Mouse (Mus musculus) layer of hippocampus, adult 8-10 months (tissue): ENCODE results near the gene Hmgxb4. TPM values are rescaled to one million over a fixed set of nuclear protein-coding genes. Genes with fewer than 3 reads are reported as not detected.

Experiments
- DNase-seq, 2 experiments: peaks; one replicate each; pipeline ENCODE4 v3.0.0; 2022; ENCODE audit warnings: low spot score in 2 of 2
- total RNA-seq, 4 experiments: library from RNA; stranded (reverse); gene quantifications; 2 replicates each; pipeline ENCODE4 v1.2.4; 2022

Gene Hmgxb4
- total RNA-seq, 4 experiments from 2014 or later = 26.2 to 29.8 (median 27.6) TPM

DNA sequence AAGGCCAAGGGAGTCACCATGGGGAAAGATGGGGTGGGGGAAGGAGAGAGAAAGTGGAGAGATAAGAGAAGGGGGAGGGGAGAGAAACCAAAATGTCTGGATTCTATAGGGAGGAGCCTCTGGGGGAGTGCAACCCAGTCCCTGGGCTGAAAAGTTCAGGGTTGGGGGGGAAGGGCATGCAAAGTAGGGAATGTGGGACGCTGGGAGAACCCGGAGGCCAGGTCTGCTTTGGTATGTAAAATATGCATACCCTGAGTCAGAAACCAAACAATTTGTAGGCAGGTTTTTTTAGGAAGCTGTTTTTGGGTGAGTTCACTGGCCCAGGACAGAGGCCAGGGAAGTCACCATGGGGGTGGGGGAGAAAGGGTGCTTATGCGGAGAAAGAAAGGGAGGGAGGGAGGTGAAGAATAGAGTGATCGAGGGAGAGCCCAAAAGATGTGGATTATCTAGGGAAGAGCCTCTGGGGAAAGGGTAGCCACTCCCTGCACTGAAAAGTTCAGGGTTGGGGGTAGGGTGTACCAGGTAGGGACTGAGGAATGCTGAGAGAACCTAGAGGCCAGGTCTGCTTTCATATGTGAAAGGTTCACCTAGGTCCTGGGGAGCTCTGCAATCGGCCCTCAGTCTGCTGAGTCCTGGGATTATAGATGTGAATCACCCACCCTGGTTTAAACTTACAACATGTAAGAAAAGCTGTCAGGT lies 25.3 kb downstream of the Hmgxb4 start:
- DNase-seq = no peak

DNA sequence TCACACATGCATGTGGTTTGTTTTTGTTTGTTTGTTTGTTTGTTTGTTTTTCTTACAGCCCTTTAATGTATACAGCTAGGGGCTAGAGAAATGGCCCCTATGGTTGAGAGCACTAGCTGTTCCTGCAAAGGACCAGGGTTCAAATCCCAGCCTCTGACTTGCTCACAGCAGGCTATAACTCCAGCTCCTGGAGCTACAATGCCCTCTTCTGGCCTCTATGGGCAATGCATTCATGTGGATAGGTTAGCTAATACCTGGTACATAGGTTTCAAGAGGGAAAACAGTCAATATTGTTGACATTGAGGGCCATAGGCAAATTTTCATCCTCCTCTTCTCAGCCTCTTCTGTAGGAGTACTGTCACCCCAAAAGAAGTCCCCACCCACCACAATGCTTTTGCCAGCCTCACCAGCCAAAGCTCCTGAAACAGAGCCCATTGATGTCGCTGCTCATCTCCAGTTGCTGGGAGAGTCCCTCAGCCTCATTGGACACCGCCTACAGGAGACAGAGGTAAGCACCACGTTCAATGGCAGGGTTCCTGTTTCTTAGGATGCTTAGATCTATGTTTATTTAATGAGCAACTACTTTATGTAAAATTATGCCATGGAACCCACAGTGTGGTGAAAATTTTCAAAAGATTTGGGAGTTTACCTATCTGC lies 30.6 kb downstream of the Hmgxb4 start:
- DNase-seq = no peak

DNA sequence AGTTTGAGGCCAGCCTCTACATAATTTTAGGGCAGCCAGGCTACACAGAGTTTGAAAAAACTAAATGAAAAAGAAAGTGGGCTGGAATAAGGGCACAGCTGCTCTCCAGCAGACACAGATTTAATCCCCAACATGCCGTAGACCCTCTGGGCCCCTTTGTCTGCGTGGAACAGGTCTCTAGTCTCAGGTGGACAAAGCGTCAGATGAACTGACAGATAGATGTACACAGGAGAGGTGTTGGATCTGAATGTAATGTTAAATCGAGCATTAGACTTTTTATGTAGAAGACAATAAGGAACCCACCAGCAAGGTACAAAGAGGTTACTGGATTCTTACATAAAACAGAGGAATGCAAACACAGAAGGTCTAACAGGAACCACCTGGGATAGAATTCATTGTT lies 32.7 kb downstream of the Hmgxb4 start:
- DNase-seq = no peak

DNA sequence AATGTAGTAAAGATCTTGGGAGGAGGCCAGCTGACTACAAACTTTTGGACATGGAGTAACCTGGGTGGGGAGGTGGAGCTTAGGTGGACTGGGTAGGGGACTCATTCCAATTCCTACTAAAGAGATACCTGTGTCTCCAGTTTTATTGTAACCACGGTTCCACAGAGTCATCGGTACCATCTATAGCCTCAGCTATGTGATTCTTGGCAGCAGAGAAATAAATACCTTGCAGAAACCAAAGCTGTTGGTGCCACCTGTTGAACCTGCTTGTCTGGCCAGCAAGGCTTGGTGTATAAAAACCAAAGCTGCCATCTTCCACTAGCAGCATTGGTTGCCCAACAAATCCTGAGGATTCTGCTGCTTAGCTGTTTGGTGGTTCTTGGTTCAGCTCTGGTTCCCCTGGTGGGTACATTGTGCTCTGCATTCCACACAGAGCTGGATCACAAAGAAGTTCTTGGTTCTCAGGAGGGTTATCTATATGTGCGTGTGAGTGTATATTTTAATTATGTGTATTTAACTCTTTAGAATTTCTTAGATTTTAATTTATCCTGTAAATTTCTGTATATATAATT lies 37.4 kb downstream of the Hmgxb4 start:
- DNase-seq = no peak

DNA sequence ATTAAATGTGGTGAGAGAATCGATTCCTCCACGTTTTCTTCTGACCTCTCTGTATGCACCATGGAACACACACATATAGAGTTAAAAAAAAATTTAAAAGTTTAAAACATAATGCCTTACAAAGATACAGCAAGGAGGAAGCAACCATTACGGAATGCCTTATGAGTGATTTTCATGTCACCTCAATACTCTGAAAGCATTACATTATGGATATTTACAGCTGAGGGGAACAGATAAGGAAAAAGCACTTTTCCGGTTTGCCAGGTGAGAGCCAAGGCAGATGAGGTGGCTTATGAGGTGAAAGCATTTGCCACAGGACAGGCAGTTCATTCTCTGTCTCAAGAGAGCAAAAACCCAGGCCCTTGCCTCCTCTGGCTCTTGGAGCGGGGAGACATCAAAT lies 39.8 kb downstream of the Hmgxb4 start:
- no peak for DNase-seq

DNA sequence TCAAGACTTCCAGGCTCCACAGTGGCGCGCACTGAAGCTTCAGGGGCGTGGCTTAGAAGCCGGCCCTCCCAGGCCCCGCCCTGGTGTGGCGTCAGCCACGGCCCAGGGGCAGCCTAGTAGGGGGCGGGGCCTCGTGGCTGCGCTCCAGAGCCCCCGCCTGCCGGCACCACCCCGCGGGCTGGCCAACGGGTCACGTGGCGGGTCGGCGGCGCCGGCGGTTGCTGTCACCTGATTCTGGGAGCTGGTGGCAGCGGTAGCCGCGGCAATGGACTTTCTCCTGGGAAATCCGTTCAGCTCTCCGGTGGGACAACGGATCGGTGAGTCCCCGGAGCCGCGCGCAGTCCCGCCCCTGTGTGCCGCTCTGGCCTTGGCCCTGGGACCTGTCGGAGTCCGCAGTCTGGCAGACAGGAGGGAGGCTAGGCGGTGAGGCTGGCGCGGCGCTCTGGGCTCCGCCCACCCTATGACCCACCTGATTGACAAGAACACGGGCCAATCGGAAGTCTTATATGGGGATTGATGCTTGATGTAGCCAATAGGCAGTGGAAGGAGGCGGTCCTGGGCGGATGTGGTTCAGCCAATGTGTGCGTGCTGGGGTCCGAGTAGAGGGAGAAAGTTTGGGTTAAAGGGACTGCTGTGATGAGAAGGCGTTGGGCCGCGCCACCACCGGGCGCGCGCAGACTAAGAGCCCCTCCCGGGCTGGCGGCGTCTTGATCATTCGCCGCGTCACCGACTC lies 40.5 kb downstream of the Hmgxb4 start, which contains the start of gene Tom1:
Gene Tom1 (plus strand): TSS at position 195 of the 733 bp plus-strand sequence.
- DNase-seq = peak; percentile 97 to 99

DNA sequence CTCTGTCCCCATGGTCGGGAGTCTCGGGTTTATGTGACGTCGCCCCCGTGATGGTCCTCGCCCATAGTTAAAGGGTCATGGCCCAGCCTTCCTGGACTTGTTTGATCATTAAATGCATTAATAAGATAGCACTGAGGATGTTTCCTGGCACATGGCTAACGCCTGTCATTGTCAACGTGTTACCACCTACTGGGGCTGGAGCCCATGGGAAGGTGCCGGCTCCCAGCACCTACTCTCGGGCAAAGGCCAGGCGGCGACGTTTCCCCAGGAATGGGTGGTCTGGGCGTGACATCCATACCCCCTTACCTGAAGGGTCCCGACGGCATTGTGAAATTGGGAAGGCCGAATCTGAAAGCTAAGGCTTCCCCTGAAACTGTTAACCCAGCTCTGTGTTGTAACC lies 41.1 kb downstream of the Hmgxb4 start:
- DNase-seq = no peak

DNA sequence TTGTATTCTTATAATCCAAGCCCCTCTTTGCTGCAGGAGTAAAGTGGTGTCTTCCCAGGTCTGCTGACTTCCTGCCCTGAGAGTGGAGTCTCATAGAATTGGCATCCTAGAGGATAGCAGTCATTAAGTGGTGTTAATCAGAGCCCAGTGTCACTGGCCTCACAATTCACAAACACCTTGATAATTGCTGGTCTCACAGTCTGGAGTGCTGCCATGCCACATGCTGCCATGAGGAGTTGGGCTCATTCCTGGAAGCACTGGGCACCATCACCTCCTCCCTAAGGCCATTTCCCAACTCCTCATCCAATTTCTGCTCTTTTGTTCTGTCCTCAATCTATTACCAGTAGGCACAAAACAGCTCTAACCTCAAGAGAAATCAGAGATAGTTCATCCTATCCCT lies 42.5 kb downstream of the Hmgxb4 start:
- DNase-seq = no peak

DNA sequence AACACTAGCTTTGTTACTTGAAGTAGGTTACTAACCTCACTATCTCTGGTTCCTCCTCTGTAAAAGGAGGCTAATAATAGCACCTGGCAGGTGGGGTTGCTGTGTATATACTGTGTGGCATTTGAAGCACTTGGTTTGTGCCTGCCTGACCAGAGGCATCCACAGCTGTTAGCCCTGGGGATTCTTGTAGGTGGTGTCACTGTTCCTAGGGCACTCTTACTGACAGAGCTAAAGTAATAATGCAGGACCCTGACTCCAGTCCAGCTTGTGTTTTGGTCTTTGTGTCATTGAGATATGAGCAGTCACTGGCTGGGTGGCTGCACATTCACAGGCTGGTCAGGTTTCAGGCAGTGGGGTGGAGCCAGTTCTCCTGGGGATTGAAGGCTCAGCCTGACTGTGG lies 45.3 kb downstream of the Hmgxb4 start:
- DNase-seq = no peak

DNA sequence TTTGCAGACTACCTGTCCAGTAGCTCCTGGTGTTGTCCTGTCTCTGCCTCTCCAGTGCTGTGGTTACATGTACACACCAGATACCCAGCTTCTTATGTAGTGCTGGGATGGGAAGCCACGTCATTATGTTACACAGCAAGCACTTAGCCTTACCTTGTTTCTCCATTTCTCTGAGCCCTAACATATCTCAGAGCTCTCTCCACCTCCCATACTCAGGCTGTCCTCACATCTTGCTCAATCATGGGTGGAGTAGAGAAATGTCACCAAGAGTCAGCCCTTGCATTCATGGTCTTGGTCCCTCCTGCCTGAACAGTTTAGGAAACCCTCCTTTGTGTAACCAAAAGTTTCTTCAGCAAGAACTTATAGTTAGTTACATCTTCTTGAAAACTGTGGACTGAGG lies 46.6 kb downstream of the Hmgxb4 start:
- no peak for DNase-seq

DNA sequence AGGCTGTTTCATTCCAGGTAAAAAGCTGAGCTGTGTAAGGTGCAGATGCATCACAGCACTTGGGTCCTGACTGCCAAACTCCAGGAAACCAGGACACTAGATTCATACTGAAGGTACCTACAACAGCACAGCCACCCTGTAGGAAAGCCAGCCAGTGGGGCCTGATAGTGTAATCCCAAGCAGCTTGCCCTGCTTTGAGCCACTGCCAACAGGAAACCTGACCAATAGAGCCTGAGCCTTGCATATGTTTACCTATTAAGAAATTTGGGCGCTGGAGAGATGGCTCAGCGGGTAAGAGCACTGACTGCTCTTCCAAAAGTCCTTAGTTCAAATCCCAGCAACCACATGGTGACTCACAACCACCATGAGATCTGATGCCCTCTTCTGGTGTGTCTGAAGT lies 49.0 kb downstream of the Hmgxb4 start:
- DNase-seq = no peak

DNA sequence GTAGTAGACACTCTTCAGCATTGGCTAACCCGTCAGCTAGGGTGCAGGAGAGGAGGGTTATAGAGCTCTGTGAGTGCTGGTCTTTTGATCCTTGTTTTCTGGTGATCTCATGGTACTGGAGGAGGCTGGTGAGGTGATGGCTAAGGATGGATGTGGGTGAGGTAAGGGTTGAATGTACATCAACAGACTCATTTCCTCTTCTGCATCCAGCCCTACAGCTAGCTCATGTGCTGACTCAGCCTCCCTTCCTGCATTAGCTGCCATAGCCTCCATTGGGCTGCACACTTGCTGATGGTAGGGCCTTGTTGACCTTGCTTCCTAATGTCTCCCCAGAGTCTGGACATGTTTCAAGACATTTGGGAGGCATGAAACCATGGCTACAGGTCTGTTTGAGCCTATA lies 49.8 kb downstream of the Hmgxb4 start:
- no peak for DNase-seq

DNA sequence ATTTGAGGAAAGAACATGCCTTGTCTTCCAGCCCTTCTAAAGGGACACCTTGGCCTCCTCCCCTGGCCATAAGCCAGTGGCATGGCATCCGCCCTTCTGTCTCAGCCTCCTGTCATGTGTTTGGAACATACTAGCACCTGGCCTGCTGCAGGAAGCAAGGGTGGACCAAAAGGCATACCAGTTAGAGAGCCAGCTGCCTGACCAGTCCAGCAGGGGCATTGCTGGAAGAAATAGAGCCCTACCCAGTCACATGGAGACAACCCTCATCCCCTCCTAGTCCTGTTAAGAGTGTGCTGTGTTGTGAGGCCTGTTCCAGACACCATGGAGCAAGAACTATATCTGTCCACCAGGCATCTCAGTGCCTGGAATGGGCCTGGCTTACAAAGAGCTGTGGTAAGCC lies 53.1 kb downstream of the Hmgxb4 start:
- no peak for DNase-seq

DNA sequence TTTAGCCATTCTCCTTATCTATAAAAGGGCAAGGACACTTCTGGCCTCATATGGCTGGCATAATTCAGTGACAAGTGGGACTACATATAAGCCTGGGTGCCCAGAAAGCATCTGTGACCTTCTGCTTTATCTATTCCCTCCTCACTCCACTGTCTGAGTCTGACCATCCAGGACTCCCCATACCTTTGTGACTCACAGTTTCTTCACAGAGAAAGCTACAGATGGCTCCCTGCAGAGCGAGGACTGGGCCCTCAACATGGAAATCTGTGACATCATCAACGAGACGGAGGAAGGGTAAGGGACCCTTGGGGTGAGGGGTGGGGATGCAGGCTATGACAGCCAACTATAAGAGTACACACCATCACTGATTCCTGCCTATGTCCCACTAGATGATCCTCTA lies 54.6 kb downstream of the Hmgxb4 start:
- no peak for DNase-seq

DNA sequence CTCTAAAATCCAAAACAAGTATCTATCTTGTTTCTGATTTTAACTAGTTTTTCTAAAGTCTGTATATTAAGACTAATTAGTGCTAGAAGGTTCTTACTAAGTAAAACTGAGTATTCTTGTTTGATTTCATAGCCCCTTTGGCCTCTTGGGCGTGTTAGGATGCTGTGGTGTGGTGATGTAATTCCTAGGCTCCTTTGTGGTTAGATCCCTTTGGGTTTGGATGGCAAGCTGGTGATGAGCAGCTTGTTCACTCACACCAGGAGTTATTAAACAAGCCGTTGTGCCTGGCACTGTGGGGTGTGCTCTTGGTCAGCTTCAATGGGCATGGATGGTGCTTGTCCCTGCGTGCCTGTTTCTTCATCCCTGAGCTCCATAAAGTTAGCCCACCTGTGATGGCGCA lies 60.2 kb downstream of the Hmgxb4 start:
- DNase-seq = no peak

DNA sequence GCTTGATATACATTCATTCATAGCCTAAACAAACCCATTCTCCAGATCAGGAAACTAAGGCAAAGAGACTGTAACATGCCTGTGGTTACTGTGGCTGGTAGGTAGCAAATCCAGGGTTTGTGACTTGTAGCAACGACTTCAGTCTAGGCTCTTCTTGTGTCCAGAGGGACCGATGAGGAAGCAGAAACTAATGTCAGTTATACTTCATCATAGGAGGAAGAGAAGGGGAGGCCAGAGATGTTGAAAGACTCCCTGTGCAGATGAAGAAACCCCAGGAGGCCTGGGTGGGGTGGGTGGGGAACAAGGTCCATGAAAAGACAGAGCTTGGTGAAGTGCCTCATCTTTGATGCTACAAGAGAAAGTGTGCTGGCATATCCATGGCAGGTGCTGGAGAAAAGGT lies 62.5 kb downstream of the Hmgxb4 start:
- no peak for DNase-seq

DNA sequence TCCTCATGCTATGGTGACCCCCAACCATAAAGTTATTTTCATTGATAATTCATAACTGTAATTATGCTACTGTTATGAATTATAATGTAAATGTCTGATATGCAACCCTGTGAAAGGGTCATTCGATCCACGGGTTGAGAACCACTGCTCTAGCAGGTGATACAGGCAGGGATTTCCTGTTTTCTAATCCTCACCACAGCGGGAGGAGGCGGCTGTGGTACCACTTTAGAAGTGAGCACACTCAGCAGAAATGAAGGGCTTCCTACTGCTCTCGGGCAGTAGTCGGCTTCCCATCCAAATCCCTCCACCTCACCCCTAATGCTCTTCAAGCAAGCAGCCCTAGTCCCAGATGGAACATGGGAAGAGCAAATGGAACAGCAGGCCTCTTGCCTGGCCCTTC lies 66.9 kb downstream of the Hmgxb4 start:
- DNase-seq = no peak

DNA sequence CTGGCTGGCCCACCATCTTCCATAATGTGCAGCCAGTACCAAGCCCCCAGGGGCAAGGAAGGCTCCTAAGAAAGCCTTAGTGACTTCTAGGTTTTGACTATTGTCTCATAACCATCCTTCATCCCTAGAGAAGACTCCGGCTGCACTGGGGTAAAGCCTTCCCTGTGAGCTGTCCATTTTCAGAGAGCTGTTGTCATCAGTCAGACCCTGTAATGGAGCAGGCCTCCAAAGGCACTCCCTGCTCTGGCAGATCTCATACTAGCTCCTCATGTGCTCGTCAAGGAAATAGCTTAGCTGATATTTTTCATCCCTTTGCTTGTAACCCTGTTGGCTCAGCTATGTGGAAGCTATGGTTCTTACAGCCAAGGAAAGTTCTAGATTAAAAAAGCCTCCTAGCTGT lies 67.7 kb downstream of the Hmgxb4 start:
- no peak for DNase-seq

DNA sequence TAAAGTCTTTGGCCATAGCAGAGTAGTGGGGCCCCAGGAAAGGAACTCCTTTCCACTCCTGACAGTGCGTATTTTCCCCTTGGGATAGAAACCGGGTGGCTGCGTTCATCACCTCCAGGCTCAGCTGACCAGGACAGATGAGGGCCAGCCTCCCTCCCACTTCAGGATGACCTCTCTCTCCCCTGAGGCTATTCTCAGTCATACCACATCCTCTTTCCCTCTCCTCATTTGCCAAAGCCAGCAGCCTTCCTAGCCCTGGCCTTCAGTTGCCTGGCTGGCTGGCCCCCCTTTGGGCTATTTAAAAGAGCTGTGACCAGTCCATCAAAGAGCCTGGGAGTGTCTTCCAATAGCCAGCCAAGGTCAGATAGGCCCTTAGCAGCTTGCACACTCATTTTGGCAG lies 70.1 kb downstream of the Hmgxb4 start:
- DNase-seq = no peak

DNA sequence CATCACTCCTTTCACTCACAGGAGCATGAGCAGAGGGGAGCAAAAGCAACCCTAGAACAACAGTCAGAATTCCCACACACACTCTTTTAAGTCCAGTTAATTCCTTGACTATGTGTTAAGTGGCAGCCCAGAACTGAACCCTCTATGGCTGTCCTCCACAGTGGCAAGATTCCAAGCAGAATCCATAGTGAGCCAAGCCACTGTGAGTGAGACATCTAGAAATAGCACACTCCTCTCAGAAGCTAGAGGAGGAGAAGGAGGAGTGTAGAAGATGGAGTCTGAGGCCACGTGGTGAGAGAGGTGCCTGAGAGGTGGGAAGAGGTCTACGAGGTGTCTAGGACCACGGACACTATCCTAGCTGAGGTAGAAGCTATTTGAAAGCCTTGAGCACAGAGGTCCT lies 71.6 kb downstream of the Hmgxb4 start:
- no peak for DNase-seq

DNA sequence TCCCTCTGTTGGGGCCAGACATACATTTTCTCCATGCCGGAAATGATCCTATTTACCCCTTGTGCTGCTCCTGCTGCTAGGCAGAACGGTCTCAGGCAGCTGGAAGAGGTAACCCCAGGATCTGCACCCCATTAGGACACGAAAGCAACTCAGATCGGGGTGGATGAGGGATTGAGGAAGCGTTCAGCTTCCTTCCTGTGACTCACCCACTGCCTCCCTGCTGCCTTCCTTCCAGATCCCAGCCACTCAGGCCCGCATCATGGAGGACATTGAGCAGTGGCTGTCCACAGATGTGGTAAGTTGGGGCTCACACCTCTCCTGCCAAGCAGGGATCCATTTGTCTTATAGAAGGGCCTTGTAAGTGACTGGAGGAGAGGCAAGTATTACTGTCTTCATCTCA lies 74.1 kb downstream of the Hmgxb4 start:
- DNase-seq = no peak

DNA sequence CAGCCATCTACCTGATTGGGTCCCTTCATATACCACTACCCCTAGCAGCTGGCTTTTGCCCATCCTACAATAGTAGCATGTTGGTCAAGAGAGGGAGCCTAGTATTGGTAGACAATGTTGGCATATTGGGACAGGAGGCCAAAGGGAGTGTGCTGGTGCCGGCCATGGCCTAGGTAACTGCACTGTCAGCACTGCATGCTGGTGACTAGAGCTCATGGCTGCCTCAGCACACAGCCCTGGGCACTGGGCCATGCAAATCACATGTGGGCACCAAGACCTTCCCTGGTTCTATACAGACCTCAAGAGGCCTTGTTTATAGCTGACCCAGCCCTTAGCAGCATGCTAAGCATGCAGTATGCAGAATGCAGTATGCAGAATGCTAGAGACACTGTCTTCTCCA lies 77.1 kb downstream of the Hmgxb4 start:
- no peak for DNase-seq
